Mouse (Mus musculus) hindbrain, embryonic 14.5 days (tissue): ENCODE results near the gene Extl1. TPM values are rescaled to one million over a fixed set of nuclear protein-coding genes. Genes with fewer than 3 reads are reported as not detected.
"Not testable (repeated sequence)": the region's sequence is repeated elsewhere in the genome, so short reads cannot be mapped to it uniquely, and the experiment has no call there.

ENCODE experiments used
- ATAC-seq: fragments of 200-750 bp; cut with Nextera tagmentation; 2 replicates; pipeline ENCODE4 v1.8.0; 2017; ENCODE audit warnings: moderate number of reproducible peaks, mild to moderate bottlenecking, moderate TSS enrichment, moderate library complexity; ENCODE audit not compliant: low FRiP score
- DNase-seq: peaks from one replicate; pipeline ENCODE4 v3.0.0-alpha.2; 2015; ENCODE audit warnings: low spot score
- H3K27ac ChIP-seq: fragments of 300-500 bp; sonication (generic); 2 replicates; pipeline ENCODE4 v1.5.1; 2014; ENCODE audit warnings: mild to moderate bottlenecking, moderate library complexity
- H3K27me3 ChIP-seq: fragments of 300-500 bp; sonication (generic); 2 replicates; pipeline ENCODE4 v1.6.1; 2014; ENCODE audit warnings: mild to moderate bottlenecking, low read length, mixed read lengths; ENCODE audit not compliant: control insufficient read depth, insufficient read depth
- H3K36me3 ChIP-seq: fragments of 300-500 bp; sonication (generic); replicated peaks from 2 replicates; pipeline ENCODE4 v1.6.1; 2014; ENCODE audit not compliant: control insufficient read depth, insufficient read depth
- H3K4me1 ChIP-seq: fragments of 300-500 bp; sonication (generic); replicated peaks from 2 replicates; pipeline ENCODE4 v1.6.1; 2014; ENCODE audit warnings: antibody characterized with exemption, low read length, mixed read lengths; ENCODE audit not compliant: control insufficient read depth, insufficient read depth
- H3K4me2 ChIP-seq: fragments of 300-500 bp; sonication (generic); replicated peaks from 2 replicates; pipeline ENCODE4 v1.6.1; 2014; ENCODE audit warnings: mild to moderate bottlenecking, moderate library complexity
- H3K4me3 ChIP-seq: fragments of 300-500 bp; sonication (generic); replicated peaks from 2 replicates; pipeline ENCODE4 v1.5.1; 2014; ENCODE audit warnings: mild to moderate bottlenecking, low read length
- H3K9ac ChIP-seq: fragments of 300-500 bp; sonication (generic); 2 replicates; pipeline ENCODE4 v1.6.1; 2014
- H3K9me3 ChIP-seq: fragments of 300-500 bp; sonication (generic); 2 replicates; pipeline ENCODE4 v1.6.1; 2016; ENCODE audit warnings: low read length; ENCODE audit not compliant: control insufficient read depth
- WGBS: fragments of 180-500 bp; shearing (Covaris S2); extraction: QIAGEN DNeasy Blood & Tissue Kit; methylation state at CpG from one replicate; pipeline ENCODE4 v1.1.7; 2014; 5-methylcytosine and 5-hydroxymethylcytosine counted together
- polyA plus RNA-seq: library from polyadenylated mRNA; unstranded; fragments of >200 nt; fragmentation: Nextera tagmentation; extraction: Ambion mirVana; gene quantifications from 2 replicates; pipeline ENCODE4 v1.2.1, GENCODE M21; 2014

Extl1 gene
- polyA plus RNA-seq, 1 experiment from 2014 or later = 0.58 TPM

GRCm38 (mm10) chr4:134350641-134351040 is 33.0 kb downstream of the Extl1 start:
- no peak overlapping the region for H3K4me3 ChIP-seq
- H3K36me3 ChIP-seq = no peaks in the 10 kb centered on the region
- ATAC-seq (no peak), DNase-seq (no peak)
- H3K9ac ChIP-seq = no peak overlapping the region
- 0 out of 2 replicates have a peak, but pooled peaks cover 5% of the 10 kb centered on the region for H3K27me3 ChIP-seq
- H3K4me1 ChIP-seq = no peaks in the 10 kb centered on the region
- no peaks in the 10 kb centered on the region for H3K9me3 ChIP-seq
- no peak overlapping the region for H3K4me2 ChIP-seq
- WGBS = 92% methylated on average over 6 of the region's 6 CpGs
- H3K27ac ChIP-seq = no peak overlapping the region

GRCm38 (mm10) chr4:134349829-134350228 is 33.8 kb downstream of the Extl1 start:
- Histone ChIP-seq H3K4me1 (no peaks in the 10 kb centered on the region), H3K9me3 (no peaks in the 10 kb centered on the region), H3K9ac (no peak overlapping the region), H3K36me3 (no peaks in the 10 kb centered on the region), H3K27ac (no peak overlapping the region), H3K27me3 (peaks cover 12% of the 10 kb centered on the region), H3K4me2 (no peak overlapping the region), H3K4me3 (no peak overlapping the region)
- no peak for ATAC-seq
- WGBS = 90% methylated on average over 7 of the region's 7 CpGs
- DNase-seq = no peak

- H3K4me3 ChIP-seq = no peak overlapping the region
- no peak overlapping the region for H3K27ac ChIP-seq
- WGBS = 83% methylated on average over 5 of the region's 5 CpGs
- H3K9ac ChIP-seq = no peak overlapping the region
- H3K27me3 ChIP-seq = peaks cover 25% of the 10 kb centered on the region
- H3K4me1 ChIP-seq = no peaks in the 10 kb centered on the region
- no peaks in the 10 kb centered on the region for H3K9me3 ChIP-seq
- DNase-seq = no peak
- no peak overlapping the region for H3K4me2 ChIP-seq
- no peak for ATAC-seq
- H3K36me3 ChIP-seq = no peaks in the 10 kb centered on the region
These were observed 35.1 kb downstream of the Extl1 start for GRCm38 (mm10) chr4:134348545-134348944.

- no peak overlapping the region for H3K4me3 ChIP-seq
- no peaks in the 10 kb centered on the region for H3K36me3 ChIP-seq
- peaks cover 29% of the 10 kb centered on the region for H3K27me3 ChIP-seq
- no peak overlapping the region for H3K4me2 ChIP-seq
- no peak overlapping the region for H3K27ac ChIP-seq
- DNase-seq (no peak), ATAC-seq (no peak)
- WGBS = 73% methylated on average over 11 of the region's 11 CpGs
- no peak overlapping the region for H3K9ac ChIP-seq
- H3K9me3 ChIP-seq = no peaks in the 10 kb centered on the region
- peaks cover 5% of the 10 kb centered on the region; the same call in 1 of the 2 replicates for H3K4me1 ChIP-seq
These were observed 35.6 kb downstream of the Extl1 start for GRCm38 (mm10) chr4:134348078-134348477.

GRCm38 (mm10) chr4:134345802-134346201 is 37.8 kb downstream of the Extl1 start:
- no peak overlapping the region for H3K4me3 ChIP-seq
- H3K4me1 ChIP-seq = peaks cover 7% of the 10 kb centered on the region; the same call in 1 of the 2 replicates
- DNase-seq (no peak), ATAC-seq (no peak)
- no peaks in the 10 kb centered on the region for H3K9me3 ChIP-seq
- no peak overlapping the region for H3K4me2 ChIP-seq
- peaks cover 47% of the 10 kb centered on the region for H3K27me3 ChIP-seq
- no peaks in the 10 kb centered on the region for H3K36me3 ChIP-seq
- no peak overlapping the region for H3K27ac ChIP-seq
- no peak overlapping the region for H3K9ac ChIP-seq
- WGBS = 87% methylated on average over 15 of the region's 15 CpGs

- DNase-seq = no peak
- Histone ChIP-seq H3K27me3 (peaks cover 47% of the 10 kb centered on the region), H3K9ac (no peak overlapping the region), H3K27ac (no peak overlapping the region), H3K36me3 (no peaks in the 10 kb centered on the region), H3K4me2 (no peak overlapping the region), H3K4me3 (no peak overlapping the region), H3K9me3 (no peaks in the 10 kb centered on the region), H3K4me1 (peaks cover 7% of the 10 kb centered on the region; the same call in 1 of the 2 replicates)
- WGBS = 35% methylated on average over 3 of the region's 3 CpGs
- ATAC-seq = no peak
These were observed 39.0 kb downstream of the Extl1 start for GRCm38 (mm10) chr4:134344620-134345019.

GRCm38 (mm10) chr4:134343071-134344031 is 40.3 kb downstream of the Extl1 start, which contains the start of gene Slc30a2:
Gene Slc30a2 (plus strand): TSS chr4:134343181.
- Histone ChIP-seq H3K4me3 (peak within 1 kb of the TSS; percentile 24), H3K4me2 (peak within 1 kb of the TSS; percentile 45), H3K9me3 (no peaks in the 10 kb centered on the region), H3K27ac (no peak within 1 kb of the TSS), H3K4me1 (peaks cover 7% of the 10 kb centered on the region; the same call in 1 of the 2 replicates), H3K9ac (no peak within 1 kb of the TSS), H3K27me3 (peaks cover 47% of the 10 kb centered on the region), H3K36me3 (no peaks in the 10 kb centered on the region)
- no peak for DNase-seq
- WGBS = 3% methylated on average over 59 of the region's 61 CpGs
- ATAC-seq = no peak

GRCm38 (mm10) chr4:134342213-134342779 is 41.4 kb downstream of the Extl1 start:
- Histone ChIP-seq H3K9me3 (no peaks in the 10 kb centered on the region), H3K27me3 (peaks cover 47% of the 10 kb centered on the region), H3K4me2 (no peak overlapping the region), H3K4me3 (no peak overlapping the region), H3K9ac (no peak overlapping the region), H3K27ac (no peak overlapping the region), H3K4me1 (peaks cover 7% of the 10 kb centered on the region; the same call in 1 of the 2 replicates), H3K36me3 (no peaks in the 10 kb centered on the region)
- DNase-seq (no peak), ATAC-seq (no peak)
- 44% methylated on average over 11 of the region's 11 CpGs for WGBS

GRCm38 (mm10) chr4:134341231-134341630 is 42.4 kb downstream of the Extl1 start:
- H3K4me3 ChIP-seq, H3K9me3 ChIP-seq, H3K4me1 ChIP-seq, DNase-seq, ATAC-seq, H3K9ac ChIP-seq, H3K36me3 ChIP-seq, H3K4me2 ChIP-seq, H3K27ac ChIP-seq: not testable (repeated sequence)
- peaks cover 43% of the 10 kb centered on the region for H3K27me3 ChIP-seq
- 69% methylated on average over 6 of the region's 6 CpGs for WGBS
